Mouse (Mus musculus) limb, embryonic 12.5 days (tissue): ENCODE measurements around the gene Gm9780. TPM values are rescaled to one million over a fixed set of nuclear protein-coding genes. Genes with fewer than 3 reads are reported as not detected.

Source experiments
- polyA plus RNA-seq: library from polyadenylated mRNA; unstranded; fragments of >200 nt; fragmentation: Nextera tagmentation; extraction: Ambion mirVana; gene quantifications from 2 replicates; pipeline ENCODE4 v1.2.1, GENCODE M21; 2016

The Gm9780 gene
- polyA plus RNA-seq, 1 experiment from 2014 or later, result not detected

Other genes with a start within 250 kb of the Gm9780 start
- gene Anxa11, start 200.6 kb downstream of the Gm9780 start, polyA plus RNA-seq, result 6.2 and 7.0 TPM in 2 replicates
- not detected in 2 replicates for gene Plac9a, start 139.6 kb downstream of the Gm9780 start, polyA plus RNA-seq
- 1.7 and 4.1 TPM in 2 replicates for gene Tmem254a, start 115.0 kb downstream of the Gm9780 start, polyA plus RNA-seq
- gene Cphx1, start 104.4 kb downstream of the Gm9780 start, polyA plus RNA-seq, result not detected in 2 replicates
- gene Duxbl1, start 64.1 kb downstream of the Gm9780 start, polyA plus RNA-seq, result 2.7 and 3.3 TPM in 2 replicates
- 21.7 and 22.1 TPM in 2 replicates for gene Tmem254c, start 24.6 kb upstream of the Gm9780 start, polyA plus RNA-seq
- gene Cphx2, start 38.8 kb upstream of the Gm9780 start, polyA plus RNA-seq, result not detected in 2 replicates
- gene Cphx3, start 39.6 kb upstream of the Gm9780 start, polyA plus RNA-seq, result not detected in 2 replicates
- gene Duxbl2, start 75.6 kb upstream of the Gm9780 start, polyA plus RNA-seq, result 3.9 TPM in 1 of 2 replicates, not detected in the other
- gene Plac9b, start 139.8 kb upstream of the Gm9780 start, polyA plus RNA-seq, result 2.0 and 3.0 TPM in 2 replicates
- gene Tmem254b, start 164.3 kb upstream of the Gm9780 start, polyA plus RNA-seq, result 22.5 and 24.0 TPM in 2 replicates
- gene Duxbl3, start 215.3 kb upstream of the Gm9780 start, polyA plus RNA-seq, result 1.6 and 4.0 TPM in 2 replicates